Mouse (Mus musculus) gastrocnemius, postnatal 10 days (tissue): Measurements from ENCODE around the gene Enpp1. TPM values are rescaled to one million over a fixed set of nuclear protein-coding genes. Genes with fewer than 3 reads are reported as not detected.

Source experiments
- DNase-seq: peaks from one replicate; pipeline ENCODE4 v3.0.0; 2021; ENCODE audit warnings: mixed read lengths
- total RNA-seq, 2 experiments: library from RNA; stranded (reverse); gene quantifications; 2 replicates each; pipeline ENCODE4 v1.2.3; 2021

Gene Enpp1
- total RNA-seq, 2 experiments from 2014 or later: 7.6 to 10.7 TPM

DNA sequence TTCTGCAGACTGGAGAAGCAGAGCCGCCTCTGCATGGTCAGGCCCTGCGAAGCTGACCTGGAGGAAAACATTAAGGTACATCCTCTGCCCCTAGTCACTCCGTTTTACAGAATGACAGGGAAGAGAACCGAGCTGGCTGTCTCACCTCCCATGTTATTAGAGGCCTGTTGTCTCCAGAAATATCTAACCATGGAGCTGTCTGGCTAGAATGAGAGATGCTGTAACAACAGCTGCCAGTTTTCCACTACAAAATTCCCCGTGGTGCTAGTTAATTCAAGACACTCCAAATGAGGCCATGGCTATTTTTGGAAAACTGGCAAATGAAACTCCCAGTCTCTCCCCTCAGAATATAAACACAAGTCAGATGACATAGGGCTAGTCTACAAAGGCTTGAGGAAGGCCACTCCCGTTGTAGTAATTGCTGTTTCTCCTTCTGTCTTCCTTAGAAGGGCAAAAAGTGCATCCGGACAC, 115.1 kb downstream of the Enpp1 start:
- peak; percentile 14 for DNase-seq

DNA sequence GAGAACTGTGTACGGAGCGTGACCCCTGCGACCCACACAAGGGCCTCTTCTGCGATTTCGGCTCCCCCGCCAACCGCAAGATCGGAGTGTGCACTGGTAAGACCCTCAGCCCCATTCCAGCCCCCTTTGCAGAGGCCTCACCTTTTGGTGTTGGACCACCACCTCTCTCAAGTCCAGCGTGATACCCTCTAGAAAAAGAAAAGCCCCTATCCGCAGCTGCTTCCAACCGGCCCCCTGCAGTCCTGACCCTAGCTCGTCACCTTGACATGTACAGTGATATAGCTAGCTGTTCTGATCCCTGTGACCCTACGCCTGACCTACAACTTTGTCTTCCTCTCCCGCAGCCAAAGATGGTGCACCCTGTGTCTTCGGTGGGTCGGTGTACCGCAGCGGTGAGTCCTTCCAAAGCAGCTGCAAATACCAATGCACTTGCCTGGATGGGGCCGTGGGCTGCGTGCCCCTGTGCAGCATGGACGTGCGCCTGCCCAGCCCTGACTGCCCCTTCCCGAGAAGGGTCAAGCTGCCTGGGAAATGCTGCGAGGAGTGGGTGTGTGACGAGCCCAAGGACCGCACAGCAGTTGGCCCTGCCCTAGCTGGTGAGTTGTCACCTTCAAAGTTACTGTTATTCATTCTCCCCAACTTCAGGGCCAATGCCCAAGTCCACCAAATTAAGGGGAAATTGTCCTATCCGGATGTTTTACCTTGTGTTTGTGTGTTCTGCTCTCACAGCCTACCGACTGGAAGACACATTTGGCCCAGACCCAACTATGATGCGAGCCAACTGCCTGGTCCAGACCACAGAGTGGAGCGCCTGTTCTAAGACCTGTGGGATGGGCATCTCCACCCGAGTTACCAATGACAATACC, 115.7 kb downstream of the Enpp1 start:
- DNase-seq: peak; percentile 60

- DNase-seq: peak; percentile 78
These were observed 116.5 kb downstream of the Enpp1 start, which contains the start of gene Ccn2 for GRCm38 (mm10) chr10:24595250-24596002. Gene Ccn2 (plus strand): TSS chr10:24595442.

- DNase-seq: no peak
These were observed 118.4 kb downstream of the Enpp1 start for GRCm38 (mm10) chr10:24593556-24593955.

- no peak for DNase-seq
These were observed 119.0 kb downstream of the Enpp1 start for GRCm38 (mm10) chr10:24592969-24593368.

DNA sequence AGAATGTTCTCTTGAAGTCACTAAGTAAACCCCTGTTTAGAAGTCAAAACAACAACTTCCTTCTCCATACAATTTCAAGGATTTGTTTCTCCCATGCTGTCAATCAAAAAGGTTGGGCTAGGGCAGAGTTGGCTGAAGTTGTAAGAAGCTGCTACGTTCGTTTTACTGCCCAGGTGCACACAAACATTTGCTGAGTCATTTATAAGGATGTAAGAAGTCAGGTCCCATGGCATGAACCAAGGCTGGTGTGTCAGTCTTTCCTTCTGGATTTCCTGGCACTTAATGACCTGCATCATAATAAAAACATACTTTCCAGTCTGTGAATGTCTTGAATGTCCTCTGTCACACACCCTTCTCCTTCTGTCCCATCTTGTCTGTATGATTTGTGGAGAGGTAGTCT, 119.6 kb downstream of the Enpp1 start:
- DNase-seq: no peak

DNA sequence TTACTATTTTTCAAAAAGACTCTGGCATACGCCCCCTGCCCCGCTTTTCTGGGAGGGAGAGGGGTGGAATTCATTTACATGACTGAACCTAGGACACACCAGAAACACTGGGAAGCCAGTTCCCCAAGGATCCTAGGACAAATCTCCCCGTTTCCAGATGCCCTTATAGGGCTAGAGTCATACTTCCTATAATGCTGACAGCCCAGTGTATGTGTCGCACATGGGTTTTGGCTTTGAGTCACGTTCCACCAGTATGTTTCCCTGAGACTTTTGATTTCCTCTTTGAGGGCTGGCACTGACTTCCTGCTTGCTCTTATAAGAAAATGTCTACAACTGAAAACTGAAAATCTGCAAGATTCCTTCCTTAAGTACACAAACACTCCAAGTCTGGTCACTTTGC, 120.2 kb downstream of the Enpp1 start:
- DNase-seq: no peak

DNA sequence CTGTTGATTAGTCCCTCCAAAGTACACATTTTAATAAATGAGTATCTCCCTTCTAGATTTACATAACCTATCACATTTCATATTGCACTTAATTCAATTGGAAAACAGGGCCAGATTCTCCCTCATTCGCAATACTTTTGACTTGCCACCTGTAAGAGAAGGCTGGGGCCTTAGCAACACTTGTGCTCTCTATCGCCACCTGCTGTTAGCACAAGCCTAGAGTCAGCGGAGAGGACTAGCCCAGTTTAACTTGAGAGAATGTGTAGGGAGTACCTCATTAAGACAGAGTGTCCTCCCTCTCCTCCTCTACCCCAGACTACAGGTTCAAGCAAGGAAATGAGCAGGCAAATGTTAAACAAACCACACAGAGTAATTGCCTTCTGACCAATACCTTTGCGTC, 120.8 kb downstream of the Enpp1 start:
- DNase-seq: peak; percentile 89

GRCm38 (mm10) chr10:24590546-24590945, 121.4 kb downstream of the Enpp1 start:
- DNase-seq: no peak

DNA sequence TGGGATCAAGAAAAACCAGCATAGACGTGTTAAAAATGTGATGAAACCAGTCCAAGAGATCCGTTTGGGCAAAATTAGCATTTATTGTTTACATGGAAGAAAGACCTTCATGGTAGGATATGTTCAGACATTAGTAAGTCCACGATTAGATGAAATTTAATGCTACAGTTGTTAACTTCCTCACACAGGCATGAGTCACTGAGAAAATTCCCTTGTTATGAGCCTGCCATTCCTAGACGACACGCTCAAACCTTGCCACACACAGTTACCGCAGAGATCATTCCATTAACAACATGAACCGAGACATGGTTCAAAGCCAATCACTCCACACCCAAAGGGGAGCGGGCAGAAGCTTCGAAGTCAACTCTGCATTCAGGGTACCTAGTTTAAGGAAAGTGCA, 122.7 kb downstream of the Enpp1 start:
- no peak for DNase-seq

- DNase-seq: no peak
These were observed 123.1 kb downstream of the Enpp1 start for GRCm38 (mm10) chr10:24588824-24589223.

Other genes with a start within 250 kb of the Enpp1 start
- gene Ccn2, start 116.7 kb downstream of the Enpp1 start, total RNA-seq: 10 to 100 TPM; 34.5 to 64.3 TPM
- gene Enpp3, start 130.7 kb upstream of the Enpp1 start, total RNA-seq: 1 to 10 TPM; 7.4 to 8.1 TPM
- gene Med23, start 157.8 kb upstream of the Enpp1 start, total RNA-seq: 10 to 100 TPM; 11.1 to 12.8 TPM
- gene Arg1, start 215.3 kb upstream of the Enpp1 start, total RNA-seq: under 1 TPM; 0.38 to 0.52 TPM